Mouse (Mus musculus): Measurements from ENCODE around the gene Plekhg1. TPM values are rescaled to one million over a fixed set of nuclear protein-coding genes. Genes with fewer than 3 reads are reported as not detected.

Gene Plekhg1
- polyA plus RNA-seq, 1 experiment from 2014 or later: 4.8 TPM

- WGBS: 79% methylated on average over 6 of the region's 6 CpGs
- Histone ChIP-seq H3K4me3 (ENCODE audit: low read depth, low read length) (no peak overlapping the region), H3K4me2 (replicated peaks; ENCODE audit: low read depth) (no peak overlapping the region), H3K27me3 (ENCODE audit: control insufficient read depth, insufficient read depth, low read length) (no peaks in the 10 kb centered on the region), H3K27ac (replicated peaks) (no peak overlapping the region), H3K9ac (ENCODE audit: low read length) (no peak overlapping the region), H3K9me3 (ENCODE audit: control insufficient read depth, low read length) (no peaks in the 10 kb centered on the region), H3K4me1 (replicated peaks; ENCODE audit: control insufficient read depth, insufficient read depth) (no peaks in the 10 kb centered on the region), H3K36me3 (ENCODE audit: control insufficient read depth, insufficient read depth, low read length) (no peaks in the 10 kb centered on the region)
- TF ChIP-seq EP300 (optimal IDR thresholded peaks at IDR 0.05) (no peak), CTCF (IDR thresholded peaks at IDR 0.05; ENCODE audit: low read depth) (peak; percentile 27; the same call in 1 of the 2 replicates)
- DNase-seq (ENCODE audit: low spot score) (no peak), ATAC-seq (ENCODE audit: low FRiP score, low TSS enrichment) (no peak)
Observed at GRCm38 (mm10) chr10:3801254-3801653, 61.1 kb downstream of the Plekhg1 start.

GRCm38 (mm10) chr10:3805334-3805733, 65.2 kb downstream of the Plekhg1 start:
- 56% methylated on average over 3 of the region's 3 CpGs for WGBS
- peak; percentile 64 for TF ChIP-seq CTCF (IDR thresholded peaks at IDR 0.05; ENCODE audit: low read depth)
- no peak for TF ChIP-seq EP300 (optimal IDR thresholded peaks at IDR 0.05)
- Histone ChIP-seq H3K36me3 (ENCODE audit: control insufficient read depth, insufficient read depth, low read length) (no peaks in the 10 kb centered on the region), H3K9me3 (ENCODE audit: control insufficient read depth, low read length) (no peaks in the 10 kb centered on the region), H3K27ac (replicated peaks) (no peak overlapping the region), H3K9ac (ENCODE audit: low read length) (no peak overlapping the region), H3K4me2 (replicated peaks; ENCODE audit: low read depth) (no peak overlapping the region), H3K4me3 (ENCODE audit: low read depth, low read length) (no peak overlapping the region), H3K4me1 (replicated peaks; ENCODE audit: control insufficient read depth, insufficient read depth) (no peaks in the 10 kb centered on the region), H3K27me3 (ENCODE audit: control insufficient read depth, insufficient read depth, low read length) (no peaks in the 10 kb centered on the region)
- peak; percentile 34 for DNase-seq (ENCODE audit: low spot score)
- no peak for ATAC-seq (ENCODE audit: low FRiP score, low TSS enrichment)

- no peak for TF ChIP-seq CTCF (IDR thresholded peaks at IDR 0.05; ENCODE audit: low read depth)
- TF ChIP-seq EP300 (optimal IDR thresholded peaks at IDR 0.05): no peak
- no peaks in the 10 kb centered on the region for H3K36me3 ChIP-seq (ENCODE audit: control insufficient read depth, insufficient read depth, low read length)
- H3K4me2 ChIP-seq (replicated peaks; ENCODE audit: low read depth): no peak overlapping the region
- no peaks in the 10 kb centered on the region for H3K9me3 ChIP-seq (ENCODE audit: control insufficient read depth, low read length)
- no peaks in the 10 kb centered on the region for H3K4me1 ChIP-seq (replicated peaks; ENCODE audit: control insufficient read depth, insufficient read depth)
- no peaks in the 10 kb centered on the region for H3K27me3 ChIP-seq (ENCODE audit: control insufficient read depth, insufficient read depth, low read length)
- no peak overlapping the region for H3K27ac ChIP-seq (replicated peaks)
- H3K9ac ChIP-seq (ENCODE audit: low read length): no peak overlapping the region
- 90% methylated on average over 3 of the region's 3 CpGs for WGBS
- ATAC-seq (ENCODE audit: low FRiP score, low TSS enrichment) (no peak), DNase-seq (ENCODE audit: low spot score) (no peak)
- no peak overlapping the region for H3K4me3 ChIP-seq (ENCODE audit: low read depth, low read length)
Observed at GRCm38 (mm10) chr10:3807980-3808379, 67.8 kb downstream of the Plekhg1 start.

- H3K27ac ChIP-seq (replicated peaks): no peak overlapping the region
- H3K36me3 ChIP-seq (ENCODE audit: control insufficient read depth, insufficient read depth, low read length): no peaks in the 10 kb centered on the region
- H3K4me3 ChIP-seq (ENCODE audit: low read depth, low read length): no peak overlapping the region
- ATAC-seq (ENCODE audit: low FRiP score, low TSS enrichment) (peak; percentile 26; the same call in 1 of the 2 replicates), DNase-seq (ENCODE audit: low spot score) (no peak)
- H3K4me2 ChIP-seq (replicated peaks; ENCODE audit: low read depth): no peak overlapping the region
- no peaks in the 10 kb centered on the region for H3K9me3 ChIP-seq (ENCODE audit: control insufficient read depth, low read length)
- no peak overlapping the region for H3K9ac ChIP-seq (ENCODE audit: low read length)
- H3K27me3 ChIP-seq (ENCODE audit: control insufficient read depth, insufficient read depth, low read length): no peaks in the 10 kb centered on the region
- no peaks in the 10 kb centered on the region for H3K4me1 ChIP-seq (replicated peaks; ENCODE audit: control insufficient read depth, insufficient read depth)
- TF ChIP-seq EP300 (optimal IDR thresholded peaks at IDR 0.05): no peak
- TF ChIP-seq CTCF (IDR thresholded peaks at IDR 0.05; ENCODE audit: low read depth): no peak
- 46% methylated on average over 10 of the region's 10 CpGs for WGBS
Observed at GRCm38 (mm10) chr10:3810476-3811273, 70.5 kb downstream of the Plekhg1 start.

- H3K27ac ChIP-seq (replicated peaks): no peak overlapping the region
- H3K4me1 ChIP-seq (replicated peaks; ENCODE audit: control insufficient read depth, insufficient read depth): no peaks in the 10 kb centered on the region
- H3K27me3 ChIP-seq (ENCODE audit: control insufficient read depth, insufficient read depth, low read length): no peaks in the 10 kb centered on the region
- DNase-seq (ENCODE audit: low spot score): no peak
- ATAC-seq (ENCODE audit: low FRiP score, low TSS enrichment): no peak
- no peak overlapping the region for H3K4me2 ChIP-seq (replicated peaks; ENCODE audit: low read depth)
- no peaks in the 10 kb centered on the region for H3K36me3 ChIP-seq (ENCODE audit: control insufficient read depth, insufficient read depth, low read length)
- no peak overlapping the region for H3K9ac ChIP-seq (ENCODE audit: low read length)
- 65% methylated on average over 5 of the region's 5 CpGs for WGBS
- H3K4me3 ChIP-seq (ENCODE audit: low read depth, low read length): no peak overlapping the region
- TF ChIP-seq CTCF (IDR thresholded peaks at IDR 0.05; ENCODE audit: low read depth) (no peak), EP300 (optimal IDR thresholded peaks at IDR 0.05) (no peak)
- H3K9me3 ChIP-seq (ENCODE audit: control insufficient read depth, low read length): no peaks in the 10 kb centered on the region
Observed at GRCm38 (mm10) chr10:3818940-3819701, 79.0 kb downstream of the Plekhg1 start.

GRCm38 (mm10) chr10:3823826-3824225, 83.7 kb downstream of the Plekhg1 start:
- Histone ChIP-seq H3K36me3 (ENCODE audit: control insufficient read depth, insufficient read depth, low read length) (no peaks in the 10 kb centered on the region), H3K4me3 (ENCODE audit: low read depth, low read length) (no peak overlapping the region), H3K4me2 (replicated peaks; ENCODE audit: low read depth) (no peak overlapping the region), H3K27me3 (ENCODE audit: control insufficient read depth, insufficient read depth, low read length) (no peaks in the 10 kb centered on the region), H3K27ac (replicated peaks) (no peak overlapping the region), H3K9ac (ENCODE audit: low read length) (no peak overlapping the region), H3K4me1 (replicated peaks; ENCODE audit: control insufficient read depth, insufficient read depth) (no peaks in the 10 kb centered on the region), H3K9me3 (ENCODE audit: control insufficient read depth, low read length) (no peaks in the 10 kb centered on the region)
- ATAC-seq (ENCODE audit: low FRiP score, low TSS enrichment) (no peak), DNase-seq (ENCODE audit: low spot score) (no peak)
- TF ChIP-seq CTCF (IDR thresholded peaks at IDR 0.05; ENCODE audit: low read depth): no peak
- TF ChIP-seq EP300 (optimal IDR thresholded peaks at IDR 0.05): no peak
- 36% methylated on average over 6 of the region's 6 CpGs for WGBS
